Mouse (Mus musculus): ENCODE results near the gene Cd69.

- TF ChIP-seq POLR2A (IDR thresholded peaks at IDR 0.05; ENCODE audit: low read depth, low read length), result no peak
- no peak for TF ChIP-seq CTCF (IDR thresholded peaks at IDR 0.05; ENCODE audit: borderline replicate concordance, insufficient read depth, low read length)
Measured at GRCm38 (mm10) chr6:129238275-129239038, 36.8 kb downstream of the Cd69 start.

Measured in embryonic fibroblast, embryonic 13.5 days (primary cell).